Mouse (Mus musculus): ENCODE results near the gene Nbeal2.

GRCm38 (mm10) chr9:110649775-110650174, 4.2 kb downstream of the Nbeal2 start:
- TF ChIP-seq ZNF384 (IDR thresholded peaks at IDR 0.05; ENCODE audit: low read depth, low read length): no peak
- TF ChIP-seq MAFK (IDR thresholded peaks at IDR 0.05; ENCODE audit: insufficient read depth, low read depth, low read length): no peak

All from ES-E14 (cell line).